Mouse (Mus musculus) right cerebral cortex, adult 18-20 months (tissue): ENCODE measurements around the gene Tle3.

ENCODE experiments used
- DNase-seq: peaks from one replicate; pipeline ENCODE4 v3.0.0; 2022; ENCODE audit warnings: mixed read lengths

The Tle3 gene

GRCm38 (mm10) chr9:61441206-61441913 lies 69.2 kb downstream of the Tle3 start:
- no peak for DNase-seq

GRCm38 (mm10) chr9:61442951-61443630 lies 70.9 kb downstream of the Tle3 start:
- DNase-seq = no peak

GRCm38 (mm10) chr9:61445151-61445550 lies 73.0 kb downstream of the Tle3 start:
- no peak for DNase-seq

- no peak for DNase-seq
These were observed 73.6 kb downstream of the Tle3 start for GRCm38 (mm10) chr9:61445711-61446222.

- DNase-seq = no peak
These were observed 74.8 kb downstream of the Tle3 start for GRCm38 (mm10) chr9:61446965-61447364.

- DNase-seq = no peak
These were observed 77.3 kb downstream of the Tle3 start for GRCm38 (mm10) chr9:61449363-61449904.

- no peak for DNase-seq
These were observed 79.9 kb downstream of the Tle3 start for GRCm38 (mm10) chr9:61452081-61452480.

- no peak for DNase-seq
These were observed 83.7 kb downstream of the Tle3 start for GRCm38 (mm10) chr9:61455861-61456261.

GRCm38 (mm10) chr9:61456441-61457161 lies 84.4 kb downstream of the Tle3 start:
- no peak for DNase-seq

GRCm38 (mm10) chr9:61457162-61457523 lies 85.0 kb downstream of the Tle3 start:
- no peak for DNase-seq

GRCm38 (mm10) chr9:61461859-61462258 lies 89.7 kb downstream of the Tle3 start:
- DNase-seq = no peak

- DNase-seq = no peak
These were observed 95.3 kb downstream of the Tle3 start for GRCm38 (mm10) chr9:61467436-61467835.
